Mouse (Mus musculus) 416B (cell line): Measurements from ENCODE around the gene Esp15.
"Not testable (repeated sequence)": the region's sequence is repeated elsewhere in the genome, so short reads cannot be mapped to it uniquely, and the experiment has no call there.

Source experiments
- DNase-seq: peaks from one replicate; pipeline ENCODE4 v3.0.0; 2011; ENCODE audit warnings: low read depth

Esp15 gene

GRCm38 (mm10) chr17:39640654-39641053 is at the start of gene Esp15:
Gene Esp15, plus strand, starts transcription at chr17:39640954.
- not testable (repeated sequence) for DNase-seq

DNA sequence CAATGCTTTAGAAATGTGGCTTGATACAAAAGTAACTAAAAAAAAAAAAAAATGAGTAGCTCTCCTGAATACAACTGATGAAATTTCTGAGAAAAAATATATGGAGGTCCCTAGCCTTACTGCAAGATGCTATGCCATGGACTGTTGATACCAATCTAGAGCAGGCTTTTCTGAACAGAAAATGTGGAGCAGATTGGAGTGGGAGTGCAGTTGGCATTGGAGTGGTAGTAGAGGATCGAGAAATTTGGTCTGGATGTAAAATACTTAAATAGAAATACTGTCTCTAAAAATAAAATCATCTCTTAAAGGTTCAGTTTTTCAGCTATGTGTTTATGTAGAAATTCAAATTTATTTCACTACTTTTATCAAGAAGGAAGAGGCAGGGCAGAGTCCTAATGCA is 49.2 kb upstream of the Esp15 start:
- no peak for DNase-seq
